Mouse (Mus musculus) hindbrain, embryonic 16.5 days (tissue): ENCODE measurements around the gene Map3k11. TPM values are rescaled to one million over a fixed set of nuclear protein-coding genes. Genes with fewer than 3 reads are reported as not detected.
A peak's percentile ranks its signal among the peaks of the same experiment; 100 is the strongest.

Experiments
- ATAC-seq: fragments of 200-750 bp; cut with Nextera tagmentation; 2 replicates; pipeline ENCODE4 v1.8.0; 2017; ENCODE audit warnings: moderate TSS enrichment, moderate library complexity
- H3K27ac ChIP-seq: fragments of 300-500 bp; sonication (generic); 2 replicates; pipeline ENCODE4 v1.5.1; 2014; ENCODE audit warnings: low read depth, mild to moderate bottlenecking, control low read depth, low read length, moderate library complexity
- H3K27me3 ChIP-seq: fragments of 300-500 bp; sonication (generic); replicated peaks from 2 replicates; pipeline ENCODE4 v1.6.1; 2014; ENCODE audit warnings: low read length; ENCODE audit not compliant: control insufficient read depth, insufficient read depth
- H3K36me3 ChIP-seq: fragments of 300-500 bp; sonication (generic); 2 replicates; pipeline ENCODE4 v1.6.1; 2014; ENCODE audit warnings: mild to moderate bottlenecking, low read length, moderate library complexity, mixed read lengths; ENCODE audit not compliant: control insufficient read depth, insufficient read depth
- H3K4me1 ChIP-seq: fragments of 300-500 bp; sonication (generic); 2 replicates; pipeline ENCODE4 v1.6.1; 2014; ENCODE audit warnings: low read depth, low read length; ENCODE audit not compliant: control insufficient read depth, insufficient read depth
- H3K4me2 ChIP-seq: fragments of 300-500 bp; sonication (generic); 2 replicates; pipeline ENCODE4 v1.6.1; 2014; ENCODE audit warnings: mild to moderate bottlenecking, low read length, control low read depth, moderate library complexity
- H3K4me3 ChIP-seq: fragments of 300-500 bp; sonication (generic); 2 replicates; pipeline ENCODE4 v1.5.1; 2014; ENCODE audit warnings: mild to moderate bottlenecking, low read length, control low read depth, moderate library complexity
- H3K9ac ChIP-seq: fragments of 300-500 bp; sonication (generic); 2 replicates; pipeline ENCODE4 v1.6.1; 2014; ENCODE audit warnings: low read depth, mild to moderate bottlenecking, control low read depth, low read length, moderate library complexity
- H3K9me3 ChIP-seq: fragments of 300-500 bp; sonication (generic); 2 replicates; pipeline ENCODE4 v1.6.1; 2014; ENCODE audit warnings: mild to moderate bottlenecking, low read length, moderate library complexity; ENCODE audit not compliant: control insufficient read depth
- WGBS: fragments of 180-500 bp; shearing (Covaris S2); extraction: QIAGEN DNeasy Blood & Tissue Kit; methylation state at CpG from one replicate; pipeline ENCODE4 v1.1.7; 2014; 5-methylcytosine and 5-hydroxymethylcytosine counted together
- microRNA-seq: library from miRNA; unstranded; fragments of <30 nt; microRNA quantifications from one replicate; pipeline ENCODE4, GENCODE M21; 2017
- polyA plus RNA-seq: library from polyadenylated mRNA; unstranded; fragments of >200 nt; fragmentation: Nextera tagmentation; extraction: Ambion mirVana; gene quantifications from 2 replicates; pipeline ENCODE4 v1.2.1, GENCODE M21; 2015

Map3k11 gene
- polyA plus RNA-seq, 1 experiment from 2014 or later: 9.2 TPM

DNA sequence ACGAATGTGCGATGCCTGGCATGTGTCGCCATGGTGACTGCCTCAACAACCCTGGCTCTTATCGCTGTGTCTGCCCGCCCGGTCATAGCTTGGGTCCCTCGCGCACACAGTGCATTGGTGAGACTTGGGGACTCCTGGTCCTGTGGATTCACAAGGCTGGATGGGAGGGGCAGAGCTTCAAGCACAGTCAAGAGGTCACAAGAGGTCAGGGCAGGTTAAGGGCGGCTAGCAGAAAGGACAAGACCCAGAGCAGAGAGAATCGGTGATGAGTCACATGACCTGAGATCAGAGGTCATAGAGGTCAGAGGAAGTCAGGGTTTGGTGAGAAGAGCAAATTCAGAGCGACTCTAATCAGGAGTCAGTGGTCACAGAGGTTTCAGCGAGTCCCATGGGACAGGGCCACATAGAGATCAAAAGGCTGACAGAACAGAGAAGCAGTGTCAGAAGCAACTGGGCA is 58.4 kb downstream of the Map3k11 start:
- peaks cover 28% of the 10 kb centered on the region for H3K27me3 ChIP-seq

DNA sequence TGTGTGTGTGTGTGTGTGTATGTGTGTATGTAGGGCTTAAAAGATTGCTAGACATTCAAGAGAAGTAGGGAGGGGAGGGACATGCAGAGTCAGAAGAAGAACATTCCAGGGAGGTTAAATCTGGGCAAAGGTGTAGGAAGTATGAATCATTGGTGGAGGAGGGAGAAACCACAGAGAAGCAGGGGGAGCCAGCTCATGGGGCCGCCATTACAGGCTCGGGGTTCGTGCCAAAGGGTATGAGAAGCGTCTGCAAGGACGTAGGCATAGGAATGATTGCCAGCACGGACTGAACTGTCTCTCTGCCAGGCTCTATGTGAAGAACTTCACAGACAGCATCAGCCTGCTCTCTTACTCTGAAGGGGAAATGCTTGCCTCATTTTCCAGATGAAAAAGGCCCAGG is 60.9 kb downstream of the Map3k11 start:
- H3K27me3 ChIP-seq: peaks cover 38% of the 10 kb centered on the region
- ATAC-seq: no peak

More for the DNA sequence above, 58.4 kb downstream of the Map3k11 start:
- Histone ChIP-seq H3K27ac (no peak overlapping the region), H3K36me3 (no peaks in the 10 kb centered on the region), H3K9ac (no peak overlapping the region; the same call in 1 of the 2 replicates), H3K4me3 (no peak overlapping the region), H3K9me3 (no peaks in the 10 kb centered on the region), H3K4me2 (peak overlapping the region; percentile 32), H3K4me1 (peaks cover 30% of the 10 kb centered on the region)
- ATAC-seq: no peak
- WGBS: 17% methylated on average over 12 of the region's 12 CpGs

DNA sequence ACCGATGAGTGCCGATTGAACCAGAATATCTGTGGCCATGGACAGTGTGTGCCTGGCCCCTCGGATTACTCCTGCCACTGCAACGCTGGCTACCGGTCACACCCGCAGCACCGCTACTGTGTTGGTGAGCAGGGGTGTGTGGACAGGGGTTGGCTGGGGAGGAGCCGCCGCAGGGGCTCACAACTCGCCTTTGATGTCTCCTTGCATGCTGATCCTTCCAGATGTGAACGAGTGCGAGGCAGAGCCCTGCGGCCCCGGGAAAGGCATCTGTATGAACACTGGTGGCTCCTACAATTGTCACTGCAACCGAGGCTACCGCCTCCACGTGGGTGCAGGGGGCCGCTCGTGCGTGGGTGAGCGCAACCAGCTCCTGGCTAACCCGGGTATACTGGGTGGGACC is 62.4 kb downstream of the Map3k11 start:
- Histone ChIP-seq H3K36me3 (no peaks in the 10 kb centered on the region), H3K4me2 (no peak overlapping the region), H3K4me1 (peaks cover 10% of the 10 kb centered on the region), H3K9me3 (no peaks in the 10 kb centered on the region), H3K27ac (no peak overlapping the region), H3K9ac (no peak overlapping the region), H3K4me3 (no peak overlapping the region), H3K27me3 (peaks cover 42% of the 10 kb centered on the region)
- 12% methylated on average over 22 of the region's 22 CpGs for WGBS
- ATAC-seq: no peak

More for the DNA sequence above, 60.9 kb downstream of the Map3k11 start:
- 81% methylated on average over 6 of the region's 6 CpGs for WGBS
- H3K9me3 ChIP-seq: no peaks in the 10 kb centered on the region
- H3K9ac ChIP-seq: no peak overlapping the region
- no peak overlapping the region for H3K4me2 ChIP-seq
- peaks cover 16% of the 10 kb centered on the region for H3K4me1 ChIP-seq
- H3K36me3 ChIP-seq: no peaks in the 10 kb centered on the region
- no peak overlapping the region for H3K27ac ChIP-seq
- no peak overlapping the region for H3K4me3 ChIP-seq

DNA sequence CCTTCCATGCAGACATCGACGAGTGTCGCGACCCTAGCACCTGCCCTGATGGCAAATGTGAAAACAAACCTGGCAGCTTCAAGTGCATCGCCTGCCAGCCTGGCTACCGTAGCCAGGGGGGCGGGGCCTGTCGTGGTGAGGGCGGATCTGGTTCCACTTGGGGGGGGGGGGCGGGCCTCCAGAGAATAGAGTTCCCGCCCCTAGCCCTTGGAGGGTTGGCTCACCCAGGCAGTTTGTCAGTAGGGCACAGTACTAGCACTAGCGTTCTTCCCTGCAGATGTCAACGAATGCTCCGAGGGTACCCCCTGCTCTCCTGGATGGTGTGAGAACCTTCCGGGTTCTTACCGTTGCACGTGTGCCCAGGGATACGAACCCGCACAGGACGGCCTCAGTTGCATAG is 63.2 kb downstream of the Map3k11 start:
- no peaks in the 10 kb centered on the region for H3K9me3 ChIP-seq
- H3K9ac ChIP-seq: no peak overlapping the region
- WGBS: 7% methylated on average over 20 of the region's 20 CpGs
- no peak overlapping the region for H3K4me2 ChIP-seq
- peaks cover 47% of the 10 kb centered on the region for H3K27me3 ChIP-seq
- ATAC-seq: no peak
- H3K4me1 ChIP-seq: peaks cover 8% of the 10 kb centered on the region; the same call in 1 of the 2 replicates
- no peak overlapping the region for H3K27ac ChIP-seq
- H3K4me3 ChIP-seq: no peak overlapping the region
- H3K36me3 ChIP-seq: no peaks in the 10 kb centered on the region

Small RNA genes within 50 kb of the gene (microRNA-seq; reads per million reads assigned to microRNA genes)
- gene Mir6987: not detected

Other genes starting within 250 kb of the Map3k11 start
- gene Fosl1, start 241.2 kb upstream of the Map3k11 start, polyA plus RNA-seq: not detected in 2 replicates
- gene Ccdc85b, start 230.8 kb upstream of the Map3k11 start, polyA plus RNA-seq: 11.4 and 12.4 TPM in 2 replicates
- gene Fibp, start 228.1 kb upstream of the Map3k11 start, polyA plus RNA-seq: 147 and 153 TPM in 2 replicates
- gene Ctsw, start 220.2 kb upstream of the Map3k11 start, polyA plus RNA-seq: 4.5 TPM in 2 replicates
- 44.2 and 53.1 TPM in 2 replicates for gene Efemp2, start 214.8 kb upstream of the Map3k11 start, polyA plus RNA-seq
- 50.9 and 54.5 TPM in 2 replicates for gene Mus81, start 200.3 kb upstream of the Map3k11 start, polyA plus RNA-seq
- gene Cfl1, start 198.3 kb upstream of the Map3k11 start, polyA plus RNA-seq: 3,487 and 3,609 TPM in 2 replicates
- 0.15 TPM in 1 of 2 replicates, not detected in the other for gene 1700020D05Rik, start 185.0 kb upstream of the Map3k11 start, polyA plus RNA-seq
- 92.7 and 101 TPM in 2 replicates for gene Snx32, start 178.2 kb upstream of the Map3k11 start, polyA plus RNA-seq
- 0.11 and 0.20 TPM in 2 replicates for gene Ovol1, start 128.1 kb upstream of the Map3k11 start, polyA plus RNA-seq
- gene Ap5b1, start 120.7 kb upstream of the Map3k11 start, polyA plus RNA-seq: 3.4 and 3.5 TPM in 2 replicates
- gene Rnaseh2c, start 86.9 kb upstream of the Map3k11 start, polyA plus RNA-seq: 62.0 and 75.4 TPM in 2 replicates
- 63.3 and 70.6 TPM in 2 replicates for gene Kat5, start 78.5 kb upstream of the Map3k11 start, polyA plus RNA-seq
- gene Rela, start 51.3 kb upstream of the Map3k11 start, polyA plus RNA-seq: 35.7 and 38.7 TPM in 2 replicates
- 14.3 and 19.1 TPM in 2 replicates for gene Sipa1, start 25.0 kb upstream of the Map3k11 start, polyA plus RNA-seq
- 22.6 and 24.8 TPM in 2 replicates for gene Pcnx3, start 166 bp downstream of the Map3k11 start, polyA plus RNA-seq
- not detected in 2 replicates for gene Kcnk7, start 15.6 kb downstream of the Map3k11 start, polyA plus RNA-seq
- 21.6 and 29.7 TPM in 2 replicates for gene Ehbp1l1, start 37.6 kb downstream of the Map3k11 start, polyA plus RNA-seq
- 118 and 128 TPM in 2 replicates for gene Fam89b, start 40.9 kb downstream of the Map3k11 start, polyA plus RNA-seq
- 11.6 and 15.4 TPM in 2 replicates for gene Ltbp3, start 52.2 kb downstream of the Map3k11 start, polyA plus RNA-seq
- 83.2 and 93.9 TPM in 2 replicates for gene Scyl1, start 82.7 kb downstream of the Map3k11 start, polyA plus RNA-seq
- 18.1 and 20.1 TPM in 2 replicates for gene Frmd8, start 186.5 kb downstream of the Map3k11 start, polyA plus RNA-seq
- 2.2 and 2.6 TPM in 2 replicates for gene Slc25a45, start 189.1 kb downstream of the Map3k11 start, polyA plus RNA-seq
- 10.0 and 10.2 TPM in 2 replicates for gene Tigd3, start 205.4 kb downstream of the Map3k11 start, polyA plus RNA-seq
- 94.0 and 117 TPM in 2 replicates for gene Dpf2, start 224.3 kb downstream of the Map3k11 start, polyA plus RNA-seq
- gene Cdc42ep2, start 236.1 kb downstream of the Map3k11 start, polyA plus RNA-seq: 22.2 and 23.4 TPM in 2 replicates